Mouse (Mus musculus): ENCODE measurements at regions not wholly inside any gene's neighbourhood (a gene's known extent, or its start where the extent isn't known, plus 50 kb on each side); places are given as distances from the start of the nearest gene placed in this dataset.
"Not testable (repeated sequence)": the region's sequence is repeated elsewhere in the genome, so short reads cannot be mapped to it uniquely, and the experiment has no call there.

DNA sequence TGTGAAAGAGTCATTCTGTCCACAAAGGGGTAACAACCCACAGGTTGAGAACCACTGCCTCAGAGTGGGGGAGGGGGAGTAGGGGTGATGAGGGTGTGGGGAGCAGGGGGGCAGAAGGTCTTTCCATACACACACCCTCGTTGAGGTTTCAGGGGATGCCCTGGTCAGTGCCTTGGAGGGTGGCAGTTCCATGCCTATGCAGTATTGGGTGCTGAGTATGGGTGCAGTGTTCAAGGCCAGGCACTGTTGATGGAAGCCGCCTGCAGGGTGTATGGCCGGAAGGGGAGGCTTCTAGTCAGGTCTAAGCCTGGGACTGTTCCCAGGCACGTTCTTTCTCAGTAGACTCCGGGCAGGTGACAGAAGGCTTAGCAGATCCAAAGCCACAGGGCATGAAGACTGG is 234.1 kb downstream of the 3100002H09Rik start:
- no peak overlapping the region for H3K9ac ChIP-seq
- H3K9me3 ChIP-seq (replicated peaks), result no peaks in the 10 kb centered on the region
- no peak overlapping the region for H3K4me2 ChIP-seq
- no peak for ATAC-seq
- no peaks in the 10 kb centered on the region for H3K36me3 ChIP-seq
- WGBS (ENCODE audit: insufficient replicate concordance), result 44% methylated on average over 5 of the region's 5 CpGs
- no peaks in the 10 kb centered on the region for H3K4me1 ChIP-seq
- no peak overlapping the region for H3K4me3 ChIP-seq
- H3K27me3 ChIP-seq (replicated peaks), result peaks cover 4% of the 10 kb centered on the region; the same call in 1 of the 2 replicates
- no peak overlapping the region for H3K27ac ChIP-seq

DNA sequence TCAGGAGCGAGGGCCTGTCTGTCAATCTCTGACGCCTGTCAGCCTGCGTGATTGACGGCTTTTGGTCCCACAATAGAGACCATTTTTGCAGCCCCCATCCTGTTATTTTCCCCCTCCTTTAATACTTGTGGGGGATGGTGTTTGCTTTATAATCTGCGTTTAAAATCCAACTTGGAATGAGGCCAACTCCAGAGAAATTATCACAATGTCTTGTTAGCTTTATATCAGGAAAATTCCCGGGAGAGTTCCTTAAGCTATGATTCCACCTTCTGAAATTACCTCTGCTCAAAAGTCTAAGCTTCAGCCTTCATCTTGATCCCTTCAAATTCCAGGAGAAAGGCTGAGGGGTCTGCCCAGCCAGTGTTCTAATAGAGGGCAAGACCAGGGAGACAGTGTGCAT is 235.0 kb downstream of the 3100002H09Rik start:
- Histone ChIP-seq H3K4me2 (no peak overlapping the region), H3K4me1 (no peaks in the 10 kb centered on the region), H3K27ac (no peak overlapping the region), H3K9ac (no peak overlapping the region), H3K4me3 (no peak overlapping the region), H3K27me3 (replicated peaks) (peaks cover 1% of the 10 kb centered on the region; the same call in 1 of the 2 replicates), H3K36me3 (no peaks in the 10 kb centered on the region), H3K9me3 (replicated peaks) (no peaks in the 10 kb centered on the region)
- no peak for ATAC-seq
- WGBS (ENCODE audit: insufficient replicate concordance), result 47% methylated on average over 6 of the region's 6 CpGs

DNA sequence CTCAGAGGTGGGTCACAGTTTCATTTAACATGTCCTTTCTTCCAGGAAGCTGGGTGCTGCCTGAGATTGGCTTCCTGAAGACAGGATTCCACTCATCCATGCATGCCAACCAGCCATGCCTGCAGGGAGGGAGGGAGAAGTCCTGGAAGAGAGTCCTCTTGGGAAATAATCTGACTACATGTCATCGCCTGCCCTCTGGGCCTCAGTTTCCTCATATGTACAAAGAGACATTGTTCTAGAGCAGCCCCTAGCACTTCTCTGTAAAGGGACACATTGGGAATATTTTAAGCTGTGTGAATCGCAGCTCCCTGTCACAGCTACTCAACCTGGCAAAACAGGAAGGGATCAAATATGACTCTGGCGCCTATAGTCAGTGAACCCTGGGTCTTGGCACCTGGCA is 241.8 kb downstream of the 3100002H09Rik start:
- Histone ChIP-seq H3K4me1 (no peaks in the 10 kb centered on the region), H3K27ac (no peak overlapping the region), H3K4me3 (no peak overlapping the region), H3K9ac (no peak overlapping the region), H3K27me3 (replicated peaks) (no peaks in the 10 kb centered on the region), H3K4me2 (no peak overlapping the region), H3K36me3 (no peaks in the 10 kb centered on the region), H3K9me3 (replicated peaks) (no peaks in the 10 kb centered on the region)
- ATAC-seq, result no peak
- WGBS (ENCODE audit: insufficient replicate concordance), result 59% methylated on average over 3 of the region's 3 CpGs

DNA sequence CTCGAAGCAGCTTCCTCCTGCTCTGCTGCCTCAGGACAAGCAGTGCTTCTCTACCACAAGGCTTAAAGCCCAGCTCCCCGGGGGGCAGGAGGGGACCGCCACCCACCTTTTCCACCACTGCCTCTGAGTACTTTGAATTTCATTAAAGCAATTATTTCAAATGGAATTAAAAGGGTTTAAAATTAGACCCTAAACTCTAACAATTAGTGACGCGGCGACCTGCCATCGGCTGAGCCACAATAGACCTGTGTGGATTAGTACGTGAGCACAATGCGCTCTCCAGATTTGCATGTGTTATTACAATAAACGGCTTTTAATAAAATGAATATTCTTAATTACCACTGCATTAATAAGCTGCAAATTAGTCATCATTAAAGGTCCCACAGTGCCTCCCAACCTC is 242.5 kb downstream of the 3100002H09Rik start:
- H3K4me2 ChIP-seq, result no peak overlapping the region
- H3K36me3 ChIP-seq, result no peaks in the 10 kb centered on the region
- WGBS (ENCODE audit: insufficient replicate concordance), result 68% methylated on average over 10 of the region's 10 CpGs
- no peaks in the 10 kb centered on the region for H3K9me3 ChIP-seq (replicated peaks)
- H3K9ac ChIP-seq, result no peak overlapping the region
- H3K4me1 ChIP-seq, result no peaks in the 10 kb centered on the region
- no peak overlapping the region for H3K4me3 ChIP-seq
- H3K27me3 ChIP-seq (replicated peaks), result no peaks in the 10 kb centered on the region
- H3K27ac ChIP-seq, result no peak overlapping the region
- ATAC-seq, result no peak

DNA sequence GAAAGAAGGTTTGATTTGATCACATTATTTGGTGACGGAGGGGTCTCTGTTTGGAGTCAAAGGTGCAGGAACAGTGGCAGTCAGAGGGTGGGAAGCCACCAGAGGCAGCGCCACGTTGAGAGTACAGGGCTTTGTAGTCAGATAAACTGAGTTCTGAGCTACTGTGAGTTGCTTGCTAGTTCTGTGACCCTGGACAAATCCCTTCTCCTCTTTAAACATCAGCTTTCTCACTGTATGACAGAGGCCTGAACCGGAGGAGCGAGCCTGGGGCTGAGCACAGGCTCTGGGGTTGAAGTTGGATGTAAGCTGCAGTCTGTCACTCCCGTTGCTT is 250.1 kb downstream of the 3100002H09Rik start:
- 43% methylated on average over 6 of the region's 6 CpGs for WGBS (ENCODE audit: insufficient replicate concordance)
- no peak for ATAC-seq
- no peak overlapping the region for H3K9ac ChIP-seq
- H3K9me3 ChIP-seq (replicated peaks), result no peaks in the 10 kb centered on the region
- H3K4me3 ChIP-seq, result no peak overlapping the region
- no peak overlapping the region for H3K4me2 ChIP-seq
- no peaks in the 10 kb centered on the region for H3K36me3 ChIP-seq
- peaks cover 28% of the 10 kb centered on the region for H3K27me3 ChIP-seq (replicated peaks)
- H3K27ac ChIP-seq, result no peak overlapping the region
- no peaks in the 10 kb centered on the region for H3K4me1 ChIP-seq

DNA sequence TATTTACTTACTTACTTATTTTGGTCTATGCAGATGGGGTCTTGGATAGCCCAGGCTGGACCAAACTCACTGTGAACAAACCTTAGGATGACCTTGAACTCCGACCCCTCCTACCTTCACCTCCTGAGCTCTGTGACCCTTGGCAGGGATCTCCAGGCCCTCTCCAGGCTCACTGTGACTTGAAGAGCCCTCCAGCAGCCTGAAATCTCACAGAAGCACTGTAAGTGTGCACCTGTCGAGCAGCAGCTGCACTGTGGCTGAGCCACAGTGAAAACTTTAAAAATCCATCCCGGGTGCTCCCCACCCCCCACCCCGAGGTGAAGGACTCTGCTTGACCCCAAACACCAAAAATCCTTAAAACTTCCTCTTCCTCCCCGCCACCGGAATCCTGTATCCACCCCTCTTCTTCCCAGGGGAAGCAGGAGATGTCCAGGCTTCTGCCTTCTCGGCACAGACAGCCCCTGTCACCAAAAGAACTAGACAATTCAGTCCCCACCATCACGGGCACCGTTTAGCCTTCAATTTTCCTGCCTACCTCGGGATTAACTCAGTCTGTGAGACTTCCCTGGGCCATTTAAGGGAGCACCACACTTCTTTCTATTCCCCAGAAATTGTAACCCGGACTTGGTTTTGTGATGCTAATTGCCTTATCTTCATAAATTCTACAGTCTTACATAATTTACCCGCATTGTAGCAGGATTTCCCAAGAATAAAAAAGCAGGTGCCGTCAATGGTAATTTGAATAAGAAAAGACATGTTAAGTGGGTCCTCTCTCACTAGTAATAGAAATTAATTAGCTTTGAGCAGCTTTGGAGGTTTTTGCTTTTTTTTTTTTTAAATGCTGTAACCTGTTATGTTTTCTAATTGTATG is 250.7 kb downstream of the 3100002H09Rik start:
- Histone ChIP-seq H3K4me3 (no peak overlapping the region), H3K4me1 (no peaks in the 10 kb centered on the region), H3K27me3 (replicated peaks) (peaks cover 28% of the 10 kb centered on the region), H3K9me3 (replicated peaks) (no peaks in the 10 kb centered on the region), H3K4me2 (no peak overlapping the region), H3K9ac (no peak overlapping the region), H3K27ac (no peak overlapping the region), H3K36me3 (no peaks in the 10 kb centered on the region)
- ATAC-seq, result no peak
- 30% methylated on average over 13 of the region's 13 CpGs for WGBS (ENCODE audit: insufficient replicate concordance)

DNA sequence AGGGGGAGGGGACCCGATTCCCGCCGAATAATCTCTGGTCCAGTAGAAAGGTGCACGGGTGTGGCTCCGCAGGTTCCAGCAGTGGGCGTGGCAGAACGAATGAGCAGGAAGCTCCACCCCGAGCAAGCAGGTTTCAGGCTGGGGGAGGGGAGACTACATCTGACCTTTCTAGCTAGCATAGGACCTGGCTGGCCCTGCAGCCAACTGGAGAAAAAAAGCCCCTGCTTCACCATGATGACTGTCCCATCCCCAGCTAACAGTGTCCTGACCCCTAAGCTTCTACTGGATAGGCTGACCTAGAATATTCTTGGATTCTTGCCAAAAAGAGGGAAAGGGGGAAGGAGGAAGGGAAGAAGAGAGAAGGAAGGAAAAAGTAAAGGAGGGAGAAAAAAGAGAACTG is 252.1 kb downstream of the 3100002H09Rik start:
- not testable (repeated sequence) for H3K4me1 ChIP-seq; H3K4me3 ChIP-seq; H3K27ac ChIP-seq; ATAC-seq; H3K9me3 ChIP-seq (replicated peaks); H3K4me2 ChIP-seq; H3K9ac ChIP-seq; H3K36me3 ChIP-seq
- H3K27me3 ChIP-seq (replicated peaks), result peaks cover 28% of the 10 kb centered on the region
- 0% methylated on average over 3 of the region's 8 CpGs for whole genome bisulfite sequencing (ENCODE audit: insufficient replicate concordance)

DNA sequence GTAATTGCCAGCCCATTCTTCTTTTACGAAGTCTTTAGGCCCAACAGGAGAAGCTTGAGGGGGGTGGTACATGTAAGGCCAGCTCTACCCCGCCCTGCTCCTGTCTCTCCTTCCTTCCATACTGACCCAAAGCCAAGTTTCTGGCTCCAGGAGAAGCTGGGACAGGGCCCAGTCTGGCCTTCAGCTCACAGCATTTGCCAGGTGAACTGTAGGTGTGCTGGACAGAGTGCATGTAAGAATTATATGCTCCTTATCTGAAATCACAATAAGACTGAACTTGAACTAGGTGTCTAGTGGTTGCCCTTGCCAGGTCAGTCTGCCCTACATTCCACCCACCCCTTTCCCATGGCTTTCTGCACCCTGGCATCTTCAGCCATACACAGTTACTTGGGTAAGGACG is 260.2 kb downstream of the 3100002H09Rik start:
- Histone ChIP-seq H3K27ac (no peak overlapping the region), H3K4me1 (no peaks in the 10 kb centered on the region), H3K9ac (no peak overlapping the region), H3K27me3 (replicated peaks) (no peaks in the 10 kb centered on the region), H3K4me2 (no peak overlapping the region), H3K9me3 (replicated peaks) (no peaks in the 10 kb centered on the region), H3K36me3 (no peaks in the 10 kb centered on the region), H3K4me3 (no peak overlapping the region)
- 46% methylated on average over 3 of the region's 3 CpGs for WGBS (ENCODE audit: insufficient replicate concordance)
- no peak for ATAC-seq

DNA sequence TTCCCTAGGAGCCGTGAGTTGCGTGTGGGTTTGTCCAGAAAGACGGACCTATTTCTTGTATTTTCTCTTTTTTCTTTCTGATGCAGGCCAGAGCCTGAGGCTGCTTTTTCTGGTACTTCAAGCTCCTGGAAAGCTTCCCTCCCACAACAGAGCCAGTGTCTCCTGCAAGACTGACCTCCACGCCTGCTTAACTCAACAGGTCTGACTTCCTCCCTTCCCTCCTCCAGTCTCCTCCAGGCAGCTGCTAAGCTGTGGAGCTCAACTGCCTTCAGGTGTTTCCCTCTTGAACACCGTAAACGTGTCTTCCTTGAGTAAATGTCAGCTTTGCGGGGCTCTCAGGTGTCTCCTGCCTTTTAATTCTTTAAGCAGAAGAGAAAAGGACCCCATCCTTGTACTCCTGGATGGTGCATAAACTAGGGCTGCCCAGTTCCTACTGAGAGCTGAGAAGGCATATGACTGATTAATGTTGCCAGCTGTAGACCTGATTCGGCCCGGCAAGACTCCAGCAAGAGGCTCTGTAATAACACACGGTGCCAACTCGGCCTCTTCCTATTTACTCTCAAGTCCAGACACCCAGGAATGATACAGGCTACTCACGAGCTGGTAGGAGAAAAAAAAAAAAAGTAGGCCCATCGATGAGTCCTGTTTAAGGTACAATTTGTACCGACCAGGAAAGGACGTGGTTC is 260.9 kb downstream of the 3100002H09Rik start:
- no peaks in the 10 kb centered on the region for H3K36me3 ChIP-seq
- H3K9me3 ChIP-seq (replicated peaks), result no peaks in the 10 kb centered on the region
- H3K4me3 ChIP-seq, result no peak overlapping the region
- no peak overlapping the region for H3K9ac ChIP-seq
- no peak for ATAC-seq
- no peaks in the 10 kb centered on the region for H3K27me3 ChIP-seq (replicated peaks)
- H3K4me2 ChIP-seq, result no peak overlapping the region
- WGBS (ENCODE audit: insufficient replicate concordance), result 61% methylated on average over 15 of the region's 15 CpGs
- no peak overlapping the region for H3K27ac ChIP-seq
- no peaks in the 10 kb centered on the region for H3K4me1 ChIP-seq

DNA sequence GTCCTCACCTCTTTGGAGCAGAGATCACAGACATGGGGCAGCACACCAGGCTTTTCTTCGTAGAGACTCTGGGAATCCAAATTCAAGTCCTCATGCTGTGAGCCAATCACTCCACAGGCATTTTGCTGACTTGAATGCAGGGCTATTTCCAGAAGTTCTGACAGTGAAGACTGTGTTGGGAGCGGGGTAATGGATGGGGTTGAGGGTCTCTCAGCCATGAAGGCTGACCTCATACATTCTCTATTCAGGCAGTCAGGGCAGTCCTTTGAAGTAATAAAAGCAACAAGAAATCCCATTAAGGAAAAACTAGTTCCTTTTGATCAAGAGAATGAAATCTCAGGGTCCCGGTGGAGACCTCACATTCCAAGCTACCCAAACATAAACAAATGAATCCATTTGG is 261.5 kb downstream of the 3100002H09Rik start:
- Histone ChIP-seq H3K9me3 (replicated peaks) (no peaks in the 10 kb centered on the region), H3K9ac (no peak overlapping the region), H3K4me1 (no peaks in the 10 kb centered on the region), H3K4me2 (no peak overlapping the region), H3K36me3 (no peaks in the 10 kb centered on the region), H3K4me3 (no peak overlapping the region), H3K27me3 (replicated peaks) (no peaks in the 10 kb centered on the region), H3K27ac (no peak overlapping the region)
- 44% methylated on average over 3 of the region's 3 CpGs for WGBS (ENCODE audit: insufficient replicate concordance)
- ATAC-seq, result no peak

DNA sequence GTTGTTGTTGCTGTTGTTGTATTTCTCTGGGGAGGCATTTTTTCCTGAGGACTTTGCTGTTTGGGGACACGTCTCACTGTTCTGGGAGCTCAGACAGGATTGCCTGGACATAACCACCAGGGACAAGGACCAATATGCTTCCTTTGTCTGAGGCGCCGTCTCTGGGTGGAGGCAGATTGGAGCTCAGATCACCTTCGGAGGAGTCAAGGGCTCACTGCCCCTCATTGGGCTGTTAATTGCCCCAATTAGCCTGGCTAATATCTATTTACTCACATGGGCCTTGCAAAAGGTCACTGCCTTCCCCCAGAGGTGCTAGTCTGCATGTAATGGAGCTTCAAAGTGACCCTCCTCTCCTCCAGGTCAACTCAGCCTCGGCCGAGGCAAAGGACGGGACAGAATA is 270.5 kb downstream of the 3100002H09Rik start:
- ATAC-seq, result no peak
- Histone ChIP-seq H3K9ac (no peak overlapping the region), H3K4me1 (no peaks in the 10 kb centered on the region), H3K9me3 (replicated peaks) (no peaks in the 10 kb centered on the region), H3K27ac (no peak overlapping the region), H3K4me2 (no peak overlapping the region), H3K36me3 (no peaks in the 10 kb centered on the region), H3K4me3 (no peak overlapping the region), H3K27me3 (replicated peaks) (no peaks in the 10 kb centered on the region)
- 52% methylated on average over 7 of the region's 7 CpGs for WGBS (ENCODE audit: insufficient replicate concordance)

DNA sequence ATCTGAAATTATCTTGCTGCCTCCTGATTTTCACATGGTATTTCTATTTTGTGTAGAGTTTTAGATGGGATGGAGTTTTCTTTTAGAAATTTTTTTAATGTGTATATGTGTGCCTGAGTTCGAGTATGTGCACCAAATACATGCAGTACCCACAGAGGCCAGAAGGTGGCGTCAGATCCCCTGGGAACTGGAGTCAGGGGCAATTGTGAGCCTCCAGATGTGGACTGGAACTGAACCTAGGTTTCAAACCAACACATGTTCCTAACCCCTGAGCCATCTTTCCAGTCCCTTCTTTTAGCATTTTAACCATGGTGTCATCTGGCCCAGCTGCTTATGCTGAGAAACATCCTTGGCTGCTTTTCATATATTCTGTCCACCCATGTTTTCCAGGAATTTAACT is 274.9 kb downstream of the 3100002H09Rik start:
- no peak for ATAC-seq
- no peaks in the 10 kb centered on the region for H3K27me3 ChIP-seq (replicated peaks)
- no peak overlapping the region for H3K4me3 ChIP-seq
- H3K36me3 ChIP-seq, result no peaks in the 10 kb centered on the region
- no peak overlapping the region for H3K27ac ChIP-seq
- no peak overlapping the region for H3K4me2 ChIP-seq
- no peak overlapping the region for H3K9ac ChIP-seq
- no peaks in the 10 kb centered on the region for H3K4me1 ChIP-seq
- WGBS (ENCODE audit: insufficient replicate concordance), result 50% methylated on average over 2 of the region's 2 CpGs
- H3K9me3 ChIP-seq (replicated peaks), result no peaks in the 10 kb centered on the region

Measured in liver, embryonic 12.5 days (tissue).